Mouse (Mus musculus): ENCODE measurements around the gene Rnf26. TPM values are rescaled to one million over a fixed set of nuclear protein-coding genes. Genes with fewer than 3 reads are reported as not detected.

Gene Rnf26
- polyA plus RNA-seq, 1 experiment from 2014 or later, result 32.9 TPM

DNA sequence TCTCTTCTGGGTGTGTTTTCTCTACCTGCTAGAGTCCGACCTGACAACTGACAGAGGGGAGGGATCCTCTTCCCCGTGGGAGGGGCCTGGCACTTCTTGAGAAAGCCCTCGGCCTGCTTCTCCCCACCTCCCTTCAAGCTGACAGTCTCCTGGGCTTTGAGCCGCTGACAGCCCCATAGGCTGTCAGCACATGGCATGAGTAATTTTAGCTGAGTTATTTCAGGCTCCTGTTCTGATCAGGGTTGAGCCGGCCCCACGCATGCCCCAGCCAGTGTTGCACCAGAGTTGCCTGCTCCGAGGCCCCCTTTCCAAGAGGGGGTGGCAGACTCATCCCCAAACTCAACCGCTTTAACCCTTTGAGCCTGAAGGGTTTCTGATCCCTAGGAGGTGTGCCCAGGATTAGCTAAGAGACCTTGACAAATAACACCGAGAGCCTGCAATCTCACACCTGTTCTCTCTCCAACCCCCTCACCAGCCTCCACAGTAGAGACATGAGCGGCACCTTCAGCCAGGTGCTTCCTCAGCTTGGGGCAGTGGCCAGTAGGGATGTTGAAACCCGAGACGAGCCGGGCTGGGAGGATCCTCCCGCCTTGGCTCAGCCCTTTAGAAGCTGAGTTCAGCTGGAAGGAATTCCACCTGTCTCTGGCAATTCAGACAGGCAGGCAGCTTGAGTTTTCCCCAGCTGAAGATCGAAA lies 25.4 kb downstream of the Rnf26 start:
- Histone ChIP-seq H3K4me1 (ENCODE audit: control insufficient read depth in 2 of 2, insufficient read depth in 2 of 2, low read length in 2 of 2) (peaks cover 38 to 51% of the 10 kb centered on the region in 2 experiments), H3K4me2 (ENCODE audit: low read length) (peak overlapping the region; percentile 96), H3K4me3 (ENCODE audit: control insufficient read depth in 1 of 2, insufficient read depth in 1 of 2, low read depth in 1 of 2, low read length in 2 of 2) (peak overlapping the region; percentile 31 to 75), H3K27me3 (ENCODE audit: control insufficient read depth, insufficient read depth, low read length) (no peaks in the 10 kb centered on the region; the same call in 1 of the 2 replicates), H3K9ac (ENCODE audit: low read length) (peak overlapping the region; percentile 96), H3K9me3 (ENCODE audit: control insufficient read depth, low read length) (no peaks in the 10 kb centered on the region), H3K27ac (replicated peaks in 1 of 2; ENCODE audit: control insufficient read depth in 1 of 2, insufficient read depth in 1 of 2, low read depth in 2 of 2, low read length in 2 of 2) (peak overlapping the region; percentile 93 to 94), H3K36me3 (ENCODE audit: control insufficient read depth, insufficient read depth, low read length) (peaks cover 40% of the 10 kb centered on the region)
- ATAC-seq (ENCODE audit: insufficient number of reproducible peaks, insufficient read depth, low FRiP score, low read depth), result peak; percentile 72
- 5% methylated on average over 15 of the region's 15 CpGs for WGBS

DNA sequence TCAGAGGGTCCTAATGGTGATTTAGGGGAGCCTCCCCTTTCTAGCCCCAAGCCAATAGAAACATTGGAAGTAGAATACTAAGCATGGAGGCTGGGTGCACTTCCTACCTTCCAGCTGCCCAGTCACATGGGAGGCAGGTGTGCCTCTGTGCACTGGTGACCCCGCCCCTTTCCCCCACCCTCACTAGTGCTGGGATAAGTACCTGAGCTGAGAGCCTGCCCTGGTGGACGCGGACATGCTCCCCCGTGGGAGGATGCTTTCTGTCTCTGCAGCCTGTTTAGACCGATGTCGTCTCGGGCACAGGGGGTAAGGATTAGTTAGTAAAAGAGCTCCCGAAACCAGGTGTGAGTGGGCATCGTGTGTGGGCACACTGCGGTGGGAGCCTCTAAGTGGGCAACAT lies 26.4 kb downstream of the Rnf26 start:
- ATAC-seq (ENCODE audit: insufficient number of reproducible peaks, insufficient read depth, low FRiP score, low read depth), result no peak
- peaks cover 30% of the 10 kb centered on the region for H3K36me3 ChIP-seq (ENCODE audit: control insufficient read depth, insufficient read depth, low read length)
- H3K27me3 ChIP-seq (ENCODE audit: control insufficient read depth, insufficient read depth, low read length), result no peaks in the 10 kb centered on the region; the same call in 1 of the 2 replicates
- peak overlapping the region; percentile 96 for H3K9ac ChIP-seq (ENCODE audit: low read length)
- H3K4me3 ChIP-seq (ENCODE audit: control insufficient read depth in 1 of 2, insufficient read depth in 1 of 2, low read depth in 1 of 2, low read length in 2 of 2), result peak overlapping the region; percentile 31 to 75
- H3K4me1 ChIP-seq (ENCODE audit: control insufficient read depth in 2 of 2, insufficient read depth in 2 of 2, low read length in 2 of 2), result peaks cover 39 to 59% of the 10 kb centered on the region in 2 experiments
- WGBS, result 32% methylated on average over 10 of the region's 10 CpGs
- H3K9me3 ChIP-seq (ENCODE audit: control insufficient read depth, low read length), result no peaks in the 10 kb centered on the region
- peak overlapping the region; percentile 86 to 94 for H3K27ac ChIP-seq (replicated peaks in 1 of 2; ENCODE audit: control insufficient read depth in 1 of 2, insufficient read depth in 1 of 2, low read depth in 2 of 2, low read length in 2 of 2)
- H3K4me2 ChIP-seq (ENCODE audit: low read length), result peak overlapping the region; percentile 96

DNA sequence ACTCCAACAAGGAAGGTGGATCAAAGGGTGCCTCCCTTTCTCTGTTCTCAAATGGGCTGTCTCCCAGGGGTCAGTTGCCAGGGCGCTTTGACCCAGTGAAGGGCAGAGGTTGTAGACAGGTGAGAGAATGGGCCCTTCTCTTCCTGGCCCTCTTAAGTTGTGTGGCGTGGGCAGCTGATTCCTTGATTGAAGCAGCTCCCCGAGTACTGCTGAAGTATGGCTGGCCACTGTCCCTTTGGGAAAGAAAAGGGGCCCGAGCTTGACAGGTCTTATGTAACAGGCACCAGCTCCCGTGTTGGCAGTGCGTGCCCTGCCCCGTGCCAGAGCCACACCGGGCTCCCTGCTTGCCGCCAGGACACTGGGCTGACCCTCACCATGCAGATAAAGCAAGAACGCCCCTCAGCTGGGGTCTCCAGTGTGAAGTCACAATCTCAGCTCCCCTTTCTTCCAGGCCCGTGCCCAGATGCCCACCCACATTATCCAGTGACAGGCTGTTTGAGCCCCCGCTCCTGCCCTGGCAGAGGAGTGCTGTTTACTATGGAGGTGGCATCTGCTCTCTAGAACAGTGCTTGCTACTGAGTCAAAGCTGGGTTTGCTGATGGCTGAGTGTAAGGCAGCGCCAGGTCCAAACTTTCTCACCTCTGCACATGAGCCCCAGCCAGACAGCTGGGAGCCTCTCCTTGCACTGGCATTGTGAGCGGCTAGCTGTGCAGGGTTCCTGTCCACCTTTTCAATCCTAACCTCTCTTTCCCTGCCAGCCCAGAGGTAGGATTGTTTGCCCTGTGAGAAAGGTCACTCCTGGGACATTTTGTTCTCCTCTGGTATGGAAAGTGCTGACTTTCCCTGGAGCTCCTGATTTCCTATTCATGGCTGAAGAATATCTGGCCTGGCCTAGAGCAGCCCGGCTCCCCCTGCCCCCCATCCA lies 27.3 kb downstream of the Rnf26 start:
- peak overlapping the region; percentile 72 to 75 for H3K4me3 ChIP-seq (ENCODE audit: control insufficient read depth in 1 of 2, insufficient read depth in 1 of 2, low read depth in 1 of 2, low read length in 2 of 2)

DNA sequence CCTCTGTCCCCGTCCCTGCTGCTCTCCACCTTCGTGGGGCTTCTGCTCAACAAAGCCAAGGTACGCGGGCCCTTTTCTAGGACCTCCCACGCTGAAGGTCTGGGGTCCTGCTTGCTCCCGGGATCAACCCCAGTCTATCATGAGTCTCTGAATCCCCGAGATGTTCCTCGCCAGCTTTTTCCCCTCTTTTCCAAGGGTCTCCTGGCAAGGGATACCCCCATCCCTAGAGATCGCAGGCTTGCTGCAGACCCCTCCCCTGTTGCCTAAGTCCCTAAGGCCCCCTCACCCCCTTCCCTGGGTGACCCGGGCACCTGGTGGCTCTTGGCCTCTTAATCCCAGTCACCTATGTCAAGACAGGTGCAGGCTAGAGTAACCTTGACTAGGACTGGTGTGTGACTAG lies 28.0 kb downstream of the Rnf26 start:
- 7% methylated on average over 10 of the region's 10 CpGs for WGBS
- peaks cover 46 to 75% of the 10 kb centered on the region in 2 experiments for H3K4me1 ChIP-seq (ENCODE audit: control insufficient read depth in 2 of 2, insufficient read depth in 2 of 2, low read length in 2 of 2)
- peak overlapping the region; percentile 61 to 94 for H3K27ac ChIP-seq (replicated peaks in 1 of 2; ENCODE audit: control insufficient read depth in 1 of 2, insufficient read depth in 1 of 2, low read depth in 2 of 2, low read length in 2 of 2)

More for the DNA sequence above, 27.3 kb downstream of the Rnf26 start:
- no peaks in the 10 kb centered on the region; the same call in 1 of the 2 replicates for H3K27me3 ChIP-seq (ENCODE audit: control insufficient read depth, insufficient read depth, low read length)
- peak overlapping the region; percentile 96 for H3K9ac ChIP-seq (ENCODE audit: low read length)
- peak overlapping the region; percentile 96 for H3K4me2 ChIP-seq (ENCODE audit: low read length)
- peak overlapping the region; percentile 61 to 94 for H3K27ac ChIP-seq (replicated peaks in 1 of 2; ENCODE audit: control insufficient read depth in 1 of 2, insufficient read depth in 1 of 2, low read depth in 2 of 2, low read length in 2 of 2)
- no peaks in the 10 kb centered on the region for H3K9me3 ChIP-seq (ENCODE audit: control insufficient read depth, low read length)
- ATAC-seq (ENCODE audit: insufficient number of reproducible peaks, insufficient read depth, low FRiP score, low read depth), result no peak
- H3K36me3 ChIP-seq (ENCODE audit: control insufficient read depth, insufficient read depth, low read length), result peaks cover 21% of the 10 kb centered on the region
- peaks cover 42 to 67% of the 10 kb centered on the region in 2 experiments for H3K4me1 ChIP-seq (ENCODE audit: control insufficient read depth in 2 of 2, insufficient read depth in 2 of 2, low read length in 2 of 2)
- 31% methylated on average over 15 of the region's 15 CpGs for WGBS

DNA sequence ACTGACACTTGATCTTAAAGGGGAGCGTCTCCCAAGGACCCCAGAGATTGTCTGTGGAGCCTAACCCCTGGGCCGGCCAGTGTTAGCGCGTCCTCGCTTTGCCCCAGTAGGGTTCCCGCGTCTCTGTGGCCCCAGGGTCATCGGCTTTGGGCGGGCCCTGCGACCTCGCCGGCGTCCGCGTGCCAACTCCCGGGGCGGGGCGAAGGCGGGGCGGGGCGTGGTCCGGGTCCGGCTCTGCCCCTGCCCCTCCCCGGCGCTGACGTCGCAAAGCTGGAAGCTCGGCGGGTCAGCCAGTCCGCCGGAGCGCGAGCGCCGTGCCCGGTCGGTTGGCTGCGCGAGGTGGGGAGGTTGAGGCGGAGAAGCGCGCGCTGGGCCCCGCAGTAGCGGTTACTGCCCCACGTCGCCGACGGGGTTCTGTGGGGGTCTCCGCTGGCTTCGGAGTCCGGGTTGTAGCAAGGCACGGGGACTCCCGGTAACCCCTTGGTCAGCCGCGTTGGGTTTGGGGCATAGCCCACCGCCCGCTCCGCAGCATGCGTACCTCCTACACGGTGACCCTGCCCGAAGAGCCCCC lies 28.6 kb downstream of the Rnf26 start:
- H3K27ac ChIP-seq (replicated peaks in 1 of 2; ENCODE audit: control insufficient read depth in 1 of 2, insufficient read depth in 1 of 2, low read depth in 2 of 2, low read length in 2 of 2), result peak overlapping the region; percentile 61 to 94
- H3K4me1 ChIP-seq (ENCODE audit: control insufficient read depth in 2 of 2, insufficient read depth in 2 of 2, low read length in 2 of 2), result peaks cover 47 to 75% of the 10 kb centered on the region in 2 experiments
- peak; percentile 73 for ATAC-seq (ENCODE audit: insufficient number of reproducible peaks, insufficient read depth, low FRiP score, low read depth)

More for the DNA sequence above, 28.0 kb downstream of the Rnf26 start:
- Histone ChIP-seq H3K9me3 (ENCODE audit: control insufficient read depth, low read length) (no peaks in the 10 kb centered on the region), H3K36me3 (ENCODE audit: control insufficient read depth, insufficient read depth, low read length) (peaks cover 14% of the 10 kb centered on the region), H3K27me3 (ENCODE audit: control insufficient read depth, insufficient read depth, low read length) (no peaks in the 10 kb centered on the region; the same call in 1 of the 2 replicates), H3K4me3 (ENCODE audit: control insufficient read depth in 1 of 2, insufficient read depth in 1 of 2, low read depth in 1 of 2, low read length in 2 of 2) (peak overlapping the region; percentile 72 to 75), H3K9ac (ENCODE audit: low read length) (peak overlapping the region; percentile 96), H3K4me2 (ENCODE audit: low read length) (peak overlapping the region; percentile 96)
- no peak for ATAC-seq (ENCODE audit: insufficient number of reproducible peaks, insufficient read depth, low FRiP score, low read depth)

DNA sequence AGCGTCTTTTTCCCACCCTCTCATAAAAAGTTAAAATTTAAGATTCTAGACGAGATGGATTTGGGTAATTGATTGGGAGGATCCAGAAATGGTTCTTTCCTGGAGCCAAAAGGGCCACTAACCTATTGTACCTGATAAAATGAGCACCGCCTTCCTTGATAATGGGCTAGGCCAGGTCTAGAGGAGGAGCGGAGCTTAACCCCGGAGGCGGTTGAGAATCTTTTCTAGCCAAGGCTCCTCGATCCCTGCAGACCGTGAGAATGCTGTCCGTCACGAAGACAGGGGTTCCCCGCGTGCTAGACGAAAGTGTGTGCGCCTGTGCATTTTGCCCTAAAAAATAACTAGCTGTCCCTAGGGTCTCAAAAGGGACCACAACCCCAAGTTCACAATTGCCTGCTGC lies 29.1 kb downstream of the Rnf26 start:
- Histone ChIP-seq H3K27me3 (ENCODE audit: control insufficient read depth, insufficient read depth, low read length) (no peaks in the 10 kb centered on the region; the same call in 1 of the 2 replicates), H3K9me3 (ENCODE audit: control insufficient read depth, low read length) (no peaks in the 10 kb centered on the region), H3K4me1 (ENCODE audit: control insufficient read depth in 2 of 2, insufficient read depth in 2 of 2, low read length in 2 of 2) (peaks cover 47 to 75% of the 10 kb centered on the region in 2 experiments), H3K9ac (ENCODE audit: low read length) (peak overlapping the region; percentile 96), H3K4me3 (ENCODE audit: control insufficient read depth in 1 of 2, insufficient read depth in 1 of 2, low read depth in 1 of 2, low read length in 2 of 2) (peak overlapping the region; percentile 72 to 75), H3K27ac (replicated peaks in 1 of 2; ENCODE audit: control insufficient read depth in 1 of 2, insufficient read depth in 1 of 2, low read depth in 2 of 2, low read length in 2 of 2) (peak overlapping the region; percentile 58 to 94), H3K4me2 (ENCODE audit: low read length) (peak overlapping the region; percentile 96), H3K36me3 (ENCODE audit: control insufficient read depth, insufficient read depth, low read length) (peaks cover 3% of the 10 kb centered on the region)
- 2% methylated on average over 14 of the region's 14 CpGs for WGBS
- ATAC-seq (ENCODE audit: insufficient number of reproducible peaks, insufficient read depth, low FRiP score, low read depth), result no peak

More for the DNA sequence above, 28.6 kb downstream of the Rnf26 start:
- Histone ChIP-seq H3K36me3 (ENCODE audit: control insufficient read depth, insufficient read depth, low read length) (peaks cover 8% of the 10 kb centered on the region), H3K4me3 (ENCODE audit: control insufficient read depth in 1 of 2, insufficient read depth in 1 of 2, low read depth in 1 of 2, low read length in 2 of 2) (peak overlapping the region; percentile 72 to 75), H3K9ac (ENCODE audit: low read length) (peak overlapping the region; percentile 96), H3K27me3 (ENCODE audit: control insufficient read depth, insufficient read depth, low read length) (no peaks in the 10 kb centered on the region; the same call in 1 of the 2 replicates), H3K4me2 (ENCODE audit: low read length) (peak overlapping the region; percentile 96), H3K9me3 (ENCODE audit: control insufficient read depth, low read length) (no peaks in the 10 kb centered on the region)
- under 1% methylated on average over 62 of the region's 62 CpGs for WGBS
